Mouse (Mus musculus): Measurements from ENCODE around the gene Prrt1. TPM values are rescaled to one million over a fixed set of nuclear protein-coding genes. Genes with fewer than 3 reads are reported as not detected.
A peak's percentile ranks its signal among the peaks of the same experiment; 100 is the strongest.

The Prrt1 gene
- polyA plus RNA-seq, 1 experiment from 2014 or later: 0.08 TPM

DNA sequence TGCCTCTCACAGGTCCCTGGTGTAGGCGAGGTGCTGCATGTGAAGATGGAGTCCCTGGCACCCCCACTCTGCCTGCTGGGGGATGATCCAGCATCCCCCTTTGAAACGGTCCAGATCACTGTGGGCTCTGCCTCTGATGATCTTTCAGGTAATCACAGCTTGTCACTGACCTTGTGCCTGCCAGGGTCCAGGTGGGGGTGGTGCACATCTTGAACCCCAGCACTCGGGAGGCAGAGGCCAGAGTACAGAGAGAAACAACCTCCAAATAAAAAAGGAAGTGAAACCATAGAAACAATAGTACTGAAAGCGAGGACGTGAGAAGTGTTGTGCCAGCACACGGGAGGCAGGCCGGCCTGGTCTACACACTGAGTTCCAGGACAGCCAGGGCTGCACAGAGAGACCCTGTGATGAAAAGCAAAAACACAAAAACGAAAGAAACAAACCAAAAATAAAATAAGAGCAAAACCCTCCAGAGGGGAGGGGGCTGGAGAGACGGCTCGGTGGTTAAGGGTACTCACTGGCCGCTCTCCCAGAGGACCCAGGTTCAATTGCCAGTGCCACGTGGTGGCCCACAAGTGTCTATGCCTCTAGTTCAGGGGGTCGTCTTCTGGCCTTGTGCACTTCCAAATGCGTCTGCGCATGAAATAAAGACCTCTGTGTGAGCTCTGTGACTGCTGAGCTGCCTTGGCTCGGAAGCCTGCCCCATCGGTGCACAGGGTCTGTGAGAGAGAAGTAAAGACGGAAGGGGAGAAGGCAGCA, 20.0 kb downstream of the Prrt1 start:
- WGBS: 92% methylated on average over 18 of the region's 18 CpGs
- Histone ChIP-seq H3K27me3 (ENCODE audit: low read depth, poor library complexity, severe bottlenecking) (no peaks in the 10 kb centered on the region), H3K9me3 (replicated peaks) (no peaks in the 10 kb centered on the region)

DNA sequence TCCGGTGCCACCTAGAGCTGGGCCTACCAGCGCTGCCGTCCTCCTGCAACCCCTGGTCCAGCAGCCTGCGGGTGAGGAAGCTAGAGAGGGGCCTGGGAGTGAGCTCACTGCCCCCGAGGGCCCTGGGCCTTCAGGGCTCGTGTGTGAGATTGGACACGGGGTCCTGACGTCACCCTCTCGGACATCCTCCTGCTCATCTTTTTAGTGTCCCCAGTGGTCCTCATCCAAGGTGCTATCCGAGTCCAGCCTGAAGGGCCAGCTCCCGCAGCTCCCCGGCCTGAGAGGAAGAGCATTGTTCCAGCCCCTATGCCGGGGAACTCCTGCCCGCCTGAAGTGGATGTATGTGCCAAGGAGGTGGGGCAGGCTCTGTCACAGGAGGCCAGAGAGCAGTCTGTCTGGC, 21.4 kb downstream of the Prrt1 start:
- 0 out of 2 replicates have a peak overlapping the region, but pooled peaks have one; percentile 3 for H3K4me3 ChIP-seq
- peaks cover 78% of the 10 kb centered on the region for H3K36me3 ChIP-seq
- WGBS: 96% methylated on average over 14 of the region's 14 CpGs
- no peaks in the 10 kb centered on the region for H3K27me3 ChIP-seq (ENCODE audit: low read depth, poor library complexity, severe bottlenecking)
- no peaks in the 10 kb centered on the region for H3K9me3 ChIP-seq (replicated peaks)
- no peak for DNase-seq (ENCODE audit: low spot score)
- H3K4me1 ChIP-seq: peaks cover 28% of the 10 kb centered on the region
- H3K27ac ChIP-seq: no peak overlapping the region

More for the DNA sequence above, 20.0 kb downstream of the Prrt1 start:
- Histone ChIP-seq H3K36me3 (peaks cover 70% of the 10 kb centered on the region), H3K4me3 (no peak overlapping the region), H3K27ac (no peak overlapping the region), H3K4me1 (peaks cover 31% of the 10 kb centered on the region)
- DNase-seq (ENCODE audit: low spot score): no peak

DNA sequence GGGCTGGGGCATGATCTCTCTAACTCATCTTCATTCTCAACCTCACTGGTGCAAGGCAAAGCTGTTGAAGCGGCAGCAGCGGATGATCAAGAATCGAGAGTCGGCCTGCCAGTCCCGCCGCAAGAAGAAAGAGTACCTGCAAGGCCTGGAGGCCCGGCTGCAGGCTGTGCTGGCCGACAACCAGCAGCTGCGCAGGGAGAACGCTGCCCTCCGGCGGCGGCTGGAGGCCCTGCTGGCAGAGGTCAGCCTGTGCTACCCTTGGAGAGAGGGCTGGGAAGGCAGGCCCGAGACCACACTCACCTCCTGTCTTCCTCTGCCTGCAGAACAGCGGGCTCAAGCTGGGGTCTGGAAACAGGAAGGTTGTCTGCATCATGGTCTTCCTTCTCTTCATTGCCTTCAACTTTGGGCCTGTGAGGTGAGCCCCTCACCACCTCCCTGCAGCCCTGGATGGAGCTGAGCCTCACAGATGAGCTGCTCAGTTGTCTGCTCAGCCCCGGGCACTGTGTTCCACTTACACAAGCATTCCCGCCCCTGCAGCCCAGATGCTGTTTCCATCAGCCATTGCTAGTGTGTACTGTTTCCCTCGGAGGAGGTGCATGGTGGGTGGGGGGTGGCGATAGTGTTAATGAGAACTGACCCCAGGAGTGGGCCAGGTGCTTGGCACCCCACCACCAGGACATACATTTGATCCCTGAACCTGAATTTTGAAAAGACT, 22.3 kb downstream of the Prrt1 start:
- Histone ChIP-seq H3K36me3 (peaks cover 75% of the 10 kb centered on the region), H3K27me3 (ENCODE audit: low read depth, poor library complexity, severe bottlenecking) (no peaks in the 10 kb centered on the region), H3K4me3 (no peak overlapping the region), H3K27ac (no peak overlapping the region), H3K9me3 (replicated peaks) (no peaks in the 10 kb centered on the region), H3K4me1 (peaks cover 29% of the 10 kb centered on the region)
- 54% methylated on average over 19 of the region's 19 CpGs for WGBS
- no peak for DNase-seq (ENCODE audit: low spot score)

DNA sequence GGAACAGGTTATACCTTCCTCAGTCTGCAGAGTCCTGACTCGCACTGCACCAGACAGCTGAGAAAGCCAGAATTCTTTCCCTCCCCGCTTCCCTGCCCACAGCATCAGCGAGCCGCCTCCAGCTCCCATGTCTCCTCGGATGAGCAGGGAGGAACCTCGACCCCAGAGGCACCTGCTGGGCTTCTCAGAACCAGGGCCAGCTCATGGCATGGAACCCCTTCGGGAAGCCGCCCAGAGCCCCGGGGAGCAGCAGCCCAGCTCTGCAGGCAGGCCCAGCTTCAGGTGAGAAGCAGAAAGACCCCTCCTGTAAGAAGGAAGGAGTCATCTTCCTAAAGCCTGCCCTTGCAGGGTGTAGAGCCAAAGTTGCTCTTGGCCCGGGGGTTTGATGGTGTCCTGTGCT, 23.2 kb downstream of the Prrt1 start:
- DNase-seq (ENCODE audit: low spot score): no peak
- Histone ChIP-seq H3K4me3 (no peak overlapping the region), H3K9me3 (replicated peaks) (no peaks in the 10 kb centered on the region), H3K36me3 (peaks cover 75% of the 10 kb centered on the region), H3K4me1 (peaks cover 37% of the 10 kb centered on the region), H3K27me3 (ENCODE audit: low read depth, poor library complexity, severe bottlenecking) (no peaks in the 10 kb centered on the region), H3K27ac (no peak overlapping the region)
- WGBS: 93% methylated on average over 10 of the region's 10 CpGs

DNA sequence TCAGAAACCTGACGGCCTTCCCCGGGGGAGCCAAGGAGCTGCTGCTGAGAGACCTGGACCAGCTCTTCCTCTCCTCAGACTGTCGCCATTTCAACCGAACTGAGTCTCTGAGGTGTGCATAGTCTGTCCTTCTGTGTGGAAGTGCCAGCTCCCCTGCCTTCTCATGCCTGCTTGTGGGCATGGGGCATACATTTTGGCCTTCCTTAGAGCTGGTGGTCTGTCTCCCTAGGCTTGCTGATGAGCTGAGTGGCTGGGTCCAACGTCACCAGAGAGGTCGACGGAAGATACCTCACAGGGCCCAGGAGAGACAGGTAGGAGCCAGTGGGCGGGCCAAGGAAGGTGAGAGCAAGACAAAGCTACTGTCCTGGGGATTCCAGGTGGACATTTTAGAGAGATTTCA, 23.7 kb downstream of the Prrt1 start:
- H3K36me3 ChIP-seq: peaks cover 75% of the 10 kb centered on the region
- WGBS: 90% methylated on average over 8 of the region's 8 CpGs
- H3K4me3 ChIP-seq: no peak overlapping the region
- peaks cover 34% of the 10 kb centered on the region for H3K4me1 ChIP-seq
- H3K27me3 ChIP-seq (ENCODE audit: low read depth, poor library complexity, severe bottlenecking): no peaks in the 10 kb centered on the region
- H3K27ac ChIP-seq: no peak overlapping the region
- no peak for DNase-seq (ENCODE audit: low spot score)
- no peaks in the 10 kb centered on the region for H3K9me3 ChIP-seq (replicated peaks)

DNA sequence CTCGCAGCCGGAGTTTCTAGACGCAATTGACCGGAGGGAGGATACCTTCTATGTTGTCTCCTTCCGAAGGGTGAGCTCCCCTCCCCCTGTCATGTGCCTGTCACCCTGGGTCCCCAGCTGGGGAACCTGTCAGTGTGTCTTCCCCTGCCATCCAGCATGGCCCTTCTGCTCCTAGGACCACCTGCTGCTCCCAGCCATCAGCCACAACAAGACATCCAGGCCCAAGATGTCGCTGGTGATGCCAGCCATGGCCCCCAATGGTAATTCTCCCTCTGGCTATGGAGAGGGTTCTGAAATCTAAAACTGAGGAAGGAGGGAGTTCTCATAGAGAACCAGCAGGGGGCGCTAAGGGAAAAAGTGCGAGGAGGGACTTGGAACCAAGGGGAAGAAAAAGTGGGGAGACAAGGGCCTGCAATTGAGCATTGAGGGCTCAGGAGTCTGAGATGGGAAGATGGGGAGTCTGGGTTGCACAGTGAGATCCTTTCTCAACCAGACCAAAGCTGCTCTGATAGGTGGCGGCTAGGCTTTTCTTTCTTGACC, 24.5 kb downstream of the Prrt1 start:
- Histone ChIP-seq H3K36me3 (peaks cover 71% of the 10 kb centered on the region), H3K27me3 (ENCODE audit: low read depth, poor library complexity, severe bottlenecking) (peaks cover 4% of the 10 kb centered on the region; the same call in 1 of the 2 replicates), H3K4me3 (no peak overlapping the region)

DNA sequence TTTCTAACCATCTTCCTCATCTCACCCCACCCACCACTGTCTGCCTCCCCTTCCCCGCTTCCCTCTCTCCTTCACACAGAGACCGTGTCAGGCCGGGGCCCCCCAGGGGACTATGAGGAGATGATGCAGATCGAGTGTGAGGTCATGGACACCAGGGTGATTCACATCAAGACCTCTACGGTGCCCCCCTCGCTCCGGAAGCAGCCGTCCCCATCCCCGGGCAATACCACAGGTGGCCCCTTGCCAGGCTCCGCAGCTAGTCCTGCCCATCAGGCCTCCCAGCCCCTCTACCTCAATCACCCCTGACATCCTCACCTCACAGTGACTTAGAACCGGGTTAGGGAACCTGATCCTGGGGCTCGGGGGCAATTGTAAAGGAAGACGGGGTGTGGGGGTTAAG, 25.1 kb downstream of the Prrt1 start:
- no peak for DNase-seq (ENCODE audit: low spot score)
- Histone ChIP-seq H3K9me3 (replicated peaks) (no peaks in the 10 kb centered on the region), H3K27me3 (ENCODE audit: low read depth, poor library complexity, severe bottlenecking) (peaks cover 10% of the 10 kb centered on the region), H3K27ac (no peak overlapping the region), H3K36me3 (peaks cover 65% of the 10 kb centered on the region), H3K4me1 (peaks cover 25% of the 10 kb centered on the region), H3K4me3 (no peak overlapping the region)
- 95% methylated on average over 13 of the region's 13 CpGs for WGBS

More for the DNA sequence above, 24.5 kb downstream of the Prrt1 start:
- DNase-seq (ENCODE audit: low spot score): peak; percentile 75
- WGBS: 68% methylated on average over 9 of the region's 9 CpGs
- no peak overlapping the region for H3K27ac ChIP-seq
- H3K4me1 ChIP-seq: peaks cover 26% of the 10 kb centered on the region
- H3K9me3 ChIP-seq (replicated peaks): no peaks in the 10 kb centered on the region

DNA sequence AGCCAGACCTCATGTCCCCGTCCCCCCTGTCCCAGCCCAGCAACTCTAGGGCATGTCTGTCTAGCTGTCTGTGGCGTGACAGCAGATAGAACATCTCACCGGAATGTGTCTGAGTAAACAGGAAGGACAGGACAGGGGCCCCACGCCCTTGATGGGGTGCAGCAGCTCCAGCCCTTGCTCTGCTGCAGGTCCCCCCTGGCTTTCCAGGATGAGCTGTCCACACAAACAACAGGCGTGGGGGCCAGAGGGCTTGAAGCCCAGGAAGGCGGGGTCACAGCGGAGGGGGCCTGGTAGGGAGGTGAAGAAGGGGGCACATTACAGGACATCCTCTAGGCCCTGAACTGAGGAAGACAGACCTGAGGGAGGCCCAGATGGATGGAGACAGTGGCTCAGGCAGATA, 25.8 kb downstream of the Prrt1 start:
- no peak for DNase-seq (ENCODE audit: low spot score)
- Histone ChIP-seq H3K9me3 (replicated peaks) (no peaks in the 10 kb centered on the region), H3K27me3 (ENCODE audit: low read depth, poor library complexity, severe bottlenecking) (peaks cover 18% of the 10 kb centered on the region), H3K4me3 (no peak overlapping the region; the same call in 1 of the 2 replicates), H3K4me1 (peaks cover 25% of the 10 kb centered on the region), H3K27ac (no peak overlapping the region), H3K36me3 (peaks cover 58% of the 10 kb centered on the region)
- 84% methylated on average over 7 of the region's 7 CpGs for WGBS

DNA sequence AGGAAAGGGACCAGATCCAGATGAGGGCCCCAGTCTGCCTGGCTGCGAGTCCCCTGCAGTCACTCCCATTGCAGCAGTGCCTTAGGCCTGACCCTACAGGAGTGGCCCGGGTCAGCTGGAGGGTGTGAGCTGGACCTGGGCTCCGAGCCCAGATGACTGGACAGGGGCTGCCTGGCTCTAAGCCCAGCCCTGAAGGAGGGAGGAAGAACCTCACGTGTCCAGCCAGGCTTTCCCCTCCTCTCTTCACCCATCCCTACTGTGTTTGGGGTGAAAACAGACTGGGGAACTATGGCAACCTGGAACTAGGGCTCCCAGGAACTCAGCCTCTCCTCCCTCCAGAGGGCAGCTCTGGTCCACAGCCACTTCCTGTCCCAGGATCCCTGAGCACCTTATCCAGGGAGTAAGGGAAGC, 26.3 kb downstream of the Prrt1 start:
- peaks cover 22% of the 10 kb centered on the region for H3K27me3 ChIP-seq (ENCODE audit: low read depth, poor library complexity, severe bottlenecking)
- no peak for DNase-seq (ENCODE audit: low spot score)
- peaks cover 53% of the 10 kb centered on the region for H3K36me3 ChIP-seq
- H3K4me1 ChIP-seq: peaks cover 29% of the 10 kb centered on the region
- WGBS: 72% methylated on average over 4 of the region's 4 CpGs
- H3K9me3 ChIP-seq (replicated peaks): no peaks in the 10 kb centered on the region
- H3K27ac ChIP-seq: no peak overlapping the region
- no peak overlapping the region for H3K4me3 ChIP-seq

DNA sequence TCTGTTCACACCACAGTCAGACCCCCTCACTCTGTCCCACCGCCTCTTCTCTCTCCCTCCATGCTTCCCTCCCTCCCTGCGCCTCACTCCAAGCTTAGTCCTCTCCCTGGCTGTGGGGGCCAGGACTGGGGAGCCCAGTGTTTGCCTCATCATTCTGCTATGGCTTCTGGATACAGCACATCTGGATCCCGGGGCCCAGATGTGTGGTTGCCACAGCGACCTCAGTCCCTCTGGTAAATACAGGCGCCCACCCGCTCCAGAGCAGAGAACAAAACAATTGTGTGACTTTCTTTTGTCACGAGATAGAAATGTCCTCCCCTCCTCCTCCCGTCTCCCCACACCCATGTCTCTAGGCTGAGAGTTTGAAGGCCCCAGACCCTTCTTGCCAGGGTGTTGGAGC, 27.3 kb downstream of the Prrt1 start:
- WGBS: 73% methylated on average over 8 of the region's 8 CpGs
- no peak for DNase-seq (ENCODE audit: low spot score)
- Histone ChIP-seq H3K4me3 (no peak overlapping the region), H3K36me3 (peaks cover 43% of the 10 kb centered on the region), H3K27ac (peak overlapping the region; percentile 36; the same call in 1 of the 2 replicates), H3K4me1 (peaks cover 40% of the 10 kb centered on the region), H3K9me3 (replicated peaks) (no peaks in the 10 kb centered on the region), H3K27me3 (ENCODE audit: low read depth, poor library complexity, severe bottlenecking) (peaks cover 33% of the 10 kb centered on the region)

DNA sequence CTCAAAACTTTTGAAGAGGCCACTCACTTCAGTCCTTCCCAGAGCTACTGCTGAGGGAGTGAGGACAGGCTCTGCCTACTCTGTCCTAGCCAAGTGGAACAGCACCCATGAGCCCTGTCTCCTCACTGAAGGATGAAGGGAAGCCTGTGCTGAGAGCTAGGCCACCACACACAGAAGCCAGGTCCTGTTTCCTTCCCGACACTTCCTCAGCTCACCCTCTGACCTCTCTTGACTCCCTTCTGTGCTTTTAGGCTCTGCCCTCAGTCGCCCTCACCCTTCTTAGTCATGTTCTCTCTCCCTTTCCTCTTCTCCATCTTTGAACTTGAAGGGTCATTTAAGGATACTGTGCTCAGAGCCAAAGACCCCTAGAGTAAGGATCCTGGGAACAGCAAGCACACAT, 27.9 kb downstream of the Prrt1 start:
- peaks cover 40% of the 10 kb centered on the region for H3K4me1 ChIP-seq
- H3K27me3 ChIP-seq (ENCODE audit: low read depth, poor library complexity, severe bottlenecking): peaks cover 34% of the 10 kb centered on the region
- no peaks in the 10 kb centered on the region for H3K9me3 ChIP-seq (replicated peaks)
- 28% methylated on average over 2 of the region's 2 CpGs for WGBS
- no peak overlapping the region for H3K4me3 ChIP-seq
- no peak overlapping the region for H3K27ac ChIP-seq
- peaks cover 36% of the 10 kb centered on the region for H3K36me3 ChIP-seq
- DNase-seq (ENCODE audit: low spot score): no peak

DNA sequence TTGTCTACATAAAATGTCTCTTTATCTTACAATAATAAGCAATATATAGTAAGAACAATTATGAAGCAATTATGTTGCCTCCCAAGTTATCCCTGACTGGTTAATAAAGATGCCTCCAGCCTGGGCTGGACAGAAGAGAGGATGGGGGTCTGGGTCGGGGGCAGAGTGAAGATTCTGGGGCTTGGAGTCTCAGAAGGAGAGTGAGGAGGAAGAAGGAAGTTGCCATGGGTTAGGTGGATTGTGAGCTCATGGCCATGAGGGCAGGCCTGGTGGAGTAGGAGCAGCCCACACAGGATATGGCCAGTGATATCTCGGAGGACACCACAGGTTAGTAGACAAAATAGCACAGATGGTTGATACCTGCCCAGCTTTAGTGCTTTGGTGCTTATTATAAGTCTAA, 28.8 kb downstream of the Prrt1 start:
- H3K36me3 ChIP-seq: peaks cover 28% of the 10 kb centered on the region
- no peaks in the 10 kb centered on the region for H3K9me3 ChIP-seq (replicated peaks)
- DNase-seq (ENCODE audit: low spot score): no peak
- peaks cover 40% of the 10 kb centered on the region for H3K4me1 ChIP-seq
- H3K27ac ChIP-seq: no peak overlapping the region
- peaks cover 38% of the 10 kb centered on the region for H3K27me3 ChIP-seq (ENCODE audit: low read depth, poor library complexity, severe bottlenecking)
- WGBS: 85% methylated on average over 2 of the region's 2 CpGs
- no peak overlapping the region for H3K4me3 ChIP-seq

DNA sequence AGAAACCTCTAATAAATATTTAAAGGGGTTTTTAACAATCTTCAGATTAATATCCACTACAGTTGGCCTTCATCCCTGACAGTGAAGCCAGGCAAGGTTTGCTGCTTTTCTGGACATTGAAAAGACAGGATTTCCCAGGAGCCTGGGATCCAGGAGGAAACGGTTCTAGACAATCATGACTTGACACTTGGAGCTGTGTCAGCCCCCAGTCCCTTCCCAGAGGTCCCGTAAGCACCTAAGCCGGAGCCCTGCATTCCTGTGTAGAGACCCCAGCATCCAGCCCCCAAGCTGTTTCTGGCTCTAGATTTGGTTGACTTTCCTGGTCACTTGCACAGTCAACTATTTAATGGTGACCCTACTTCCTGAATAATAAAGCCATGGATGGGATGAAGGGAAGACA, 29.3 kb downstream of the Prrt1 start:
- Histone ChIP-seq H3K4me3 (no peak overlapping the region), H3K4me1 (peaks cover 40% of the 10 kb centered on the region), H3K9me3 (replicated peaks) (no peaks in the 10 kb centered on the region), H3K27ac (no peak overlapping the region), H3K36me3 (peaks cover 23% of the 10 kb centered on the region), H3K27me3 (ENCODE audit: low read depth, poor library complexity, severe bottlenecking) (peaks cover 41% of the 10 kb centered on the region)
- no peak for DNase-seq (ENCODE audit: low spot score)
- 85% methylated on average over 3 of the region's 3 CpGs for WGBS

Measured in limb, embryonic 10.5 days (tissue).